Mouse (Mus musculus): ENCODE results near the gene Fnbp4. TPM values are rescaled to one million over a fixed set of nuclear protein-coding genes. Genes with fewer than 3 reads are reported as not detected.
A peak's percentile ranks its signal among the peaks of the same experiment; 100 is the strongest.
"Not testable (repeated sequence)": the region's sequence is repeated elsewhere in the genome, so short reads cannot be mapped to it uniquely, and the experiment has no call there.

Gene Fnbp4
- total RNA-seq, 2 experiments from 2014 or later, result 21.1 to 42.1 TPM

GRCm38 (mm10) chr2:90782458-90782857, 37.3 kb downstream of the Fnbp4 start, which contains the start of gene Agbl2:
Gene Agbl2, plus strand, starts transcription at chr2:90782727.
- DNase-seq, result peak; percentile 29

DNA sequence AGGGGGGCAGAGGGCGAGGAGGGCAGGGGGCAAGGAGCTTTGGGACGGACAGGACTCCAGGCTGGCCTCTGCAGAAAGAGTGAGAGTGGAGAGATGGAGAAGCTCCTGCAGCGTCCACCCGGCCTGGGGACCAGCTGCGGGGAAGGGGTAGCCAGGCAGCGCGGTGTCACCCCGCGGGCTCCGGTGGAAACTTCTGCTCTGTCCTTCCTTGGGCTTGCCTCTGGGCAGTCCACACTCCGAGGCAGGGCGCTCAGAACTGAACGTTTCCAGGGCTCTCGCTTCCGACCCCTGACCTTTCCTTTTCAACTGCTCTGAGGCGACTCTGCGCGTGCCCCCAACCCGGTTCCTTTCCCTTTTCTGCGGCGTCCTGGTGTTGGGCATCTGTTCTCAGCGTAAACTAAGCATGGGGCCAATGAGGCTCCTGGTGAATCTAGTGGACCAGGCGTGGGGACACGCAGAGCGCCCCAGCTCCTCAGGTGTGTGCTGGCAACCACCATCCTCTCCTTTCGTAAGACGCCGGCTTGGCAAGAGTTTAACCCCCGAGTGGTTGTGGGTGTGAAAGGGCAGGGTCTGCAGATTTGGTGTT, 37.8 kb downstream of the Fnbp4 start:
- DNase-seq, result peak; percentile 35

DNA sequence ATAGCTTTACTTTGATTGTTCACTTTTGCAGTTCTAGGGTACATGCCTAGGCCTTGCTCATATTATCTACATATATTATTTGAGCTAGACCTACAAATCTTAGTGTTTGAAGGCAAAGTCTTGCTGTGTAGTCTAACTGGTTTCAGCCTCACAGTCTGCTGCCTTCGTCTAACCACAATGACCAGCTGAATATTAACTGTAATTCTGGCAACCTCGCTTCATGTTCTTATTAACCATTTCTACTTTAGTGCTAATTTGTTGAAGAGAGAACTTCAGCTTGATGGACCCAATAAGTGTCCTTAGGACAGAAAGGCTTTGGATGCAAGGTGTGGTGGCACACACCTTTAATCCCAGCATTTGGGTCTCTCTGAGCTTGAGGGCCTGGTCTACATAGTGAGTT, 43.0 kb downstream of the Fnbp4 start:
- no peak for DNase-seq

GRCm38 (mm10) chr2:90808241-90809126, 63.3 kb downstream of the Fnbp4 start:
- no peak for DNase-seq

DNA sequence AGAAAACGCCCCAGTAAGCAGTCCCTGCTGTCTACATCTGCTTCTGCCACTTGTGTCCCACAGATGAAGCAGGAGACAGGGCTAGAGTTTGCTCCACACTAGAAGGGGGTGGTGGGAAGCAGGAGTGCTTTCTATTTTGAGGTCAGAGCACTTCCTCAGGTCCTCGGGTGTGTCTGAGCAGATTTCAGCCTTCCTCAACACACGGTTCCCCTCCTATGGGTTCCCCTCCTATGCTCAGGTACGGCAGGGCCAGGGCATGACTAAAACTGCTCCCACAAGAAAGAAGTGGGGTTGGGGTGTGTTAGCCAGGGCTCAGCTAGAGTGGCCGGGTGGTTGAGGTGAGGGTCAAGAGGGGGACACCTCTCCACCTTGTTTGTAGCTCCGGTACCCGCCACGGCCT, 65.6 kb downstream of the Fnbp4 start:
- DNase-seq, result no peak

GRCm38 (mm10) chr2:90815266-90815665, 70.1 kb downstream of the Fnbp4 start:
- no peak for DNase-seq

- DNase-seq, result no peak
These were observed 71.0 kb downstream of the Fnbp4 start for GRCm38 (mm10) chr2:90816144-90816543.

DNA sequence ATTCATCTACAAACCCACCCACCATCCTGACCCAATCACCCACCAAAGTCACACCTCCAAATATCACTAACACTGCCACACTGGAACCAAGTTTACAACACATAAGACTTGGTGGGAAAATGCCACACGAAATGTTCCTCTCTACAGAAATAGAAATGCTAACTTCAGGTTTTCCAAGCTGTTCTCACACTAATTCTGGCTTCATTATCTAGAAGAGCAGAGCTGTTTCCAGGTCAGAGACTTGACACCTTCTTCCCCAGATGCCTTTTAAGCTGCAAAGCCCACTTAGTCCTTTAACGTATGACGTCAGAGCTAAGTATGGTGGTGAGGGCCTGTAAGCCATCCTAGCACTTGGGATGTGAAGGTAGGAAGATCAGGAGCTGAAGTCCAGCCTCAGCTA, 73.5 kb downstream of the Fnbp4 start:
- no peak for DNase-seq

GRCm38 (mm10) chr2:90820894-90821293, 75.7 kb downstream of the Fnbp4 start:
- DNase-seq, result no peak

GRCm38 (mm10) chr2:90822978-90823377, 77.8 kb downstream of the Fnbp4 start:
- no peak for DNase-seq

GRCm38 (mm10) chr2:90823781-90824180, 78.6 kb downstream of the Fnbp4 start:
- no peak for DNase-seq

GRCm38 (mm10) chr2:90824528-90824927, 79.4 kb downstream of the Fnbp4 start:
- not testable (repeated sequence) for DNase-seq

GRCm38 (mm10) chr2:90825515-90826172, 80.5 kb downstream of the Fnbp4 start:
- no peak for DNase-seq

DNA sequence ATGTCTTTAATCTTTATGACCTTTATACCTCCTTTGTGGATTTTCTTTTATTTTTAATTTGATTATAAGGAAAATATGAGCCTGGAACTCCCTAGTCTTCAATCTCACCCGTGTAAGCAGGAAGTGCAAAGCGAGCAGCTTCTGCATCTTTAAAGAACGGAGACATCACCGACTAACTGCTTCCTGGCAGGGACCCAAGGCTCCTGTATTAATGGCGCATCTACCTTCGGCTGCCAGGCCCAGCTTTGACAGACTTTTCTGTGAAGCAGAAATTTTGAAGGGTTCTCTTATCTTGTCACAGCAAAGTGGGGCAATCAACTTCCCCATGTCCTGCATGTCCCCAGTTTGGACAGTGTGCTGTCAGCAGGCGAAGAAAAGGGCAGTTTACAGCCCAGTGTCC, 83.6 kb downstream of the Fnbp4 start:
- no peak for DNase-seq

Other genes starting within 250 kb of the Fnbp4 start
- gene Ptprj, start 164.7 kb upstream of the Fnbp4 start, total RNA-seq (2021), result 1 to 10 TPM; 7.5 to 9.5 TPM
- 10 to 100 TPM; 11.7 to 14.9 TPM for gene Nup160, start 68.2 kb upstream of the Fnbp4 start, total RNA-seq (2021)
- gene Agbl2, start 37.4 kb downstream of the Fnbp4 start, total RNA-seq (2021), result under 1 TPM; 0.43 to 0.85 TPM
- gene Mtch2, start 101.8 kb downstream of the Fnbp4 start, total RNA-seq (2021), result 100 to 1,000 TPM; 153 to 155 TPM
- gene C1qtnf4, start 140.5 kb downstream of the Fnbp4 start, total RNA-seq (2021), result 1 to 10 TPM; 7.1 to 8.5 TPM
- 10 to 100 TPM; 14.9 to 20.1 TPM for gene Kbtbd4, start 159.4 kb downstream of the Fnbp4 start, total RNA-seq (2021)
- gene Ndufs3, start 159.5 kb downstream of the Fnbp4 start, total RNA-seq (2021), result 100 to 1,000 TPM; 406 to 473 TPM
- 10 to 100 TPM; 54.1 to 61.9 TPM for gene Celf1, start 195.0 kb downstream of the Fnbp4 start, total RNA-seq (2021)